In genomic region chr15:59173452-59174245, GRCm38 (mm10) we compare ENCODE assay signal across 8 mouse cellular contexts.
A peak's percentile ranks its signal among the peaks of the same experiment; 100 is the strongest.
DNase-seq lines count a peak whose midpoint lies in the region; ATAC-seq and TF ChIP-seq lines count a peak whose summit lies in the region.
"Had no signal": no experiment of that assay in that cellular context is flagged by ENCODE, and none has a peak within 500 bp of the region (broad histone marks: within the 10 kb centered on the region; RNA-seq: fewer than 3 reads in every experiment).

No protein-coding gene starts in this region.

- H3K4me2 ChIP-seq in neural tube, embryonic 13.5 days = no peak overlapping the region
- no peak overlapping the region for H3K4me2 ChIP-seq in forebrain, postnatal 0 days (ENCODE audit: low read depth)
- H3K4me2 ChIP-seq: neural tube, embryonic 12.5 days had no signal

- no peaks in the 10 kb centered on the region for H3K9me3 ChIP-seq in neural tube, embryonic 13.5 days
- no peaks in the 10 kb centered on the region for H3K9me3 ChIP-seq in forebrain, postnatal 0 days (ENCODE audit: low read length)
- H3K9me3 ChIP-seq: neural tube, embryonic 12.5 days had no signal

- no peak for TF ChIP-seq CTCF in forebrain, postnatal 0 days (IDR thresholded peaks at IDR 0.05; ENCODE audit: low read depth)

- no peak for ATAC-seq in neural tube, embryonic 13.5 days (ENCODE audit: low read depth)
- ATAC-seq in forebrain, postnatal 0 days = peak; percentile 72

- H3K9ac ChIP-seq in neural tube, embryonic 13.5 days = no peak overlapping the region
- no peak overlapping the region for H3K9ac ChIP-seq in forebrain, postnatal 0 days
- H3K9ac ChIP-seq: neural tube, embryonic 12.5 days had no signal

- H3K36me3 ChIP-seq in neural tube, embryonic 13.5 days = no peaks in the 10 kb centered on the region
- H3K36me3 ChIP-seq in forebrain, postnatal 0 days (ENCODE audit: insufficient read depth) = no peaks in the 10 kb centered on the region
- H3K36me3 ChIP-seq: neural tube, embryonic 12.5 days had no signal

- DNase-seq in neural tube, embryonic 10.5 days (ENCODE audit: extremely low spot score, low spot score) = no peak
- DNase-seq in forebrain, postnatal 0 days = peak; percentile 45
- peak; percentile 5 to 34 for DNase-seq in layer of hippocampus, adult 18-20 months (ENCODE audit: low spot score in 2 of 2)
- peak; percentile 64 for DNase-seq in telencephalon, adult 2 months (ENCODE audit: low read depth, low spot score)
- no peak for DNase-seq in adrenal gland, adult 18-20 months (ENCODE audit: low spot score in 2 of 2)
- DNase-seq in gastrocnemius, adult 8-10 months (ENCODE audit: low spot score in 2 of 2) = no peak

- H3K27me3 ChIP-seq in neural tube, embryonic 13.5 days = no peaks in the 10 kb centered on the region
- H3K27me3 ChIP-seq in forebrain, postnatal 0 days (ENCODE audit: insufficient read depth, low read length) = no peaks in the 10 kb centered on the region
- H3K27me3 ChIP-seq: neural tube, embryonic 12.5 days had no signal

- peaks cover 15% of the 10 kb centered on the region for H3K4me1 ChIP-seq in neural tube, embryonic 13.5 days (replicated peaks)
- 0 out of 2 replicates have a peak, but pooled peaks cover 4% of the 10 kb centered on the region for H3K4me1 ChIP-seq in forebrain, postnatal 0 days (ENCODE audit: insufficient read depth)

- whole genome bisulfite sequencing in neural tube, embryonic 13.5 days = 70% methylated on average over 21 of the region's 21 CpGs
- WGBS in forebrain, postnatal 0 days = 61% methylated on average over 21 of the region's 21 CpGs

- H3K4me3 ChIP-seq in neural tube, embryonic 13.5 days = no peak overlapping the region
- no peak overlapping the region for H3K4me3 ChIP-seq in forebrain, postnatal 0 days (ENCODE audit: low read depth, low read length)
- H3K4me3 ChIP-seq: neural tube, embryonic 12.5 days had no signal

- peak overlapping the region; percentile 28; the same call in 1 of the 2 replicates for H3K27ac ChIP-seq in neural tube, embryonic 13.5 days (replicated peaks)
- peak overlapping the region; percentile 79 for H3K27ac ChIP-seq in forebrain, postnatal 0 days (ENCODE audit: low read depth, low read length)
- H3K27ac ChIP-seq: neural tube, embryonic 12.5 days had no signal

Comparison
In these comparisons a context has a peak if more than half of its experiments do, and no peak if none do; other contexts are left out.
1. DNase-seq: peak in forebrain, postnatal 0 days (single experiment), layer of hippocampus, adult 18-20 months (2 of 2) and telencephalon, adult 2 months (single experiment); none in neural tube, embryonic 10.5 days (single experiment), adrenal gland, adult 18-20 months (0 of 2) and gastrocnemius, adult 8-10 months (0 of 2).